Mouse (Mus musculus): ENCODE results near the gene Ly6c1. TPM values are rescaled to one million over a fixed set of nuclear protein-coding genes. Genes with fewer than 3 reads are reported as not detected.
"Not testable (repeated sequence)": the region's sequence is repeated elsewhere in the genome, so short reads cannot be mapped to it uniquely, and the experiment has no call there.

The Ly6c1 gene
- 100 to 1,000 TPM in 1 of 2 experiments, 10 to 100 TPM in 1; 84.4 to 104 TPM for total RNA-seq (2021)
- long read RNA-seq, experiment 1, transcript Ly6c1-201 (4 exons, 844 nt): major isoform, 18 of 29 reads
- long read RNA-seq, experiment 1, partial matches to known transcripts: 5 of 29 reads
- long read RNA-seq, experiment 1, other reads (novel, unspliced or antisense): 2 of 29 reads
- long read RNA-seq, experiment 2, transcript Ly6c1-201 (4 exons, 844 nt): major isoform, 14 of 20 reads
- long read RNA-seq, experiment 2, partial matches to known transcripts: 4 of 20 reads
- long read RNA-seq, experiment 2, other reads (novel, unspliced or antisense): 1 of 20 reads

- peak; percentile 23 for DNase-seq (ENCODE audit: low spot score)
These were observed at the start of gene Ly6c1 for GRCm38 (mm10) chr15:75048642-75049261. Gene Ly6c1 (minus strand): TSS chr15:75048830.

DNA sequence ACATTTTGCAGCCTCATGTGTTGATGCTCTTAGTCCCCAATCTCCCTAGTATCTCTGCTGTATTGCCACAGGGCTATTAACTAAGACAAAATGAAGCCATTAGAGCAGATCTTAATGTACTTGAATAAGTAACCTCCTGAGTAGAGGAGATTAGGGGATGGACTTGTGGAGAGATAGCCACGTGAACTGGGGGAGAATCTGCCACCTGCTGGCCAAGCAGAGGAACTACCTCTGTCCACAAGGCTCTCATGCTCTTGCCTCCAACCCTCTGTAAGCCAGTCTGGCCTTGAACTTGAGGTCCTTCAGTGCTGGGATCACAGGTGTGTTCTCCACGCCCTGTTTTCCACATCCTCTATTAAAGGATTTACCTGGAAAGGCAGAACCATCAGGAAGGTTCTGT is 39.4 kb upstream of the Ly6c1 start:
- DNase-seq (ENCODE audit: low spot score): not testable (repeated sequence)

- no peak for DNase-seq (ENCODE audit: low spot score)
These were observed 21.3 kb upstream of the Ly6c1 start for GRCm38 (mm10) chr15:75069965-75070364.

DNA sequence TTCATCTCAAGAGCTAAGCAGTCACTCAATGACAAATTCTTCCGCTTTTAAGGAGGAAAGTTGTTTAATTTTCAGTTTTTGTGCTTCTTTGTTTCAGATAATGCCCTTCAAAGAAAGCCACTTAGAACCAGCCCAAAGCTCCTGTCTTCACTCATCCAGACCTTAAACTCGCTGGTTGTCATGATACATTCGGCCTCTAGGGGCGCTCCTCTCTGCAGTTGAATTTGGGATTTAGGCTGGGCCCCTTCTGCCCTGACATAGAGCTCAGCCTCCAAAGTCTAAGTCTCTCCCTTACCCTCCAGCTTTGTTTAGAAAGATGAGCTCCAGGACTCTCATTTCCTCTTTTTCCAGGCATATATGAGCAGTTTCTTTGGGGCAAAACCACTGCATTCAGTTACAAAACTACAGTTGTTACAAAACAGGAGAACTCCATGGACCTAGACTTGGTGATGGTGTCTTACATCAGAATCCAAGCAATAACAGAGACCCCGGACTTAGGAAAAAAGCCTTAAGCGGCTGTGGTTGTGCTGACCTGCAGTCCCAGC is 13.5 kb upstream of the Ly6c1 start:
- peak; percentile 67 for DNase-seq (ENCODE audit: low spot score)

DNA sequence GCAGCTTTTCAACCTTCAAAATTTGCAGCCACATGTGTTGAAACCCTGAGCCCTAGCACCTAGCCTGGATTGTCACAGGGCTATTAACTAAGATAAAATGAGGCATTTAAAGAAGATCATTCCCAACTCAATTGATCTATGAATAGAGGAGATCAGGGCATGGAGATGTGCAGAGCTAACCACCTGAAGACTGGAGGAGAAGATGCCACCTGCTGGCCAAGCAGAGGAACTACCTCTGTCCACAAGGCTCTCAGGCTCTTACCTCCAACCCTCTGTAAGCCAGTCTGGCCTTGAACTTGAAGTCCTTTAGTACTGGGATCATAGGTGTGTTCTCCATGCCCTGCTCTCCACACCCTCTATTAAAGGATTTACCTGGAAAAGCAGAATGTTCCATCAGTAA is 11.9 kb upstream of the Ly6c1 start:
- peak; percentile 61 for DNase-seq (ENCODE audit: low spot score)

- DNase-seq (ENCODE audit: low spot score): no peak
These were observed 7.4 kb upstream of the Ly6c1 start for GRCm38 (mm10) chr15:75055985-75056384.

DNA sequence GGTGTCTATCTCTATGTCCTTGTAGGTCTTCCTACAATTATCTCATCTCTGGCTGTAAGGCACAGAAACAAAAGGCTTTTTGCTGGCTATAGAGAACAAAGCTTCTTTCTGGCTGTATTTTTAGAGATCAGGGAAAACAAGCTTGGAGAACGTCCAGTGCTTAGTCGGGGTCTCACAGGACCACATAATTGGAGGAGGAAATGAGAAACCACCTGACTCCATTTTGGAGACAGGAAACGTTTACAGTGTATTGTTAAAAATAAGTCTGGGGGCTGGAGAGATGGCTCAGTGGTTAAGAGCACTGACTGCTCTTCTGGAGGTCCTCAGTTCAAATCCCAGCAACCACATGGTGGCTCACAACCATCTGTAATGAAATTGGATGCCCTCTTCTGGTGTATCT is 6.8 kb upstream of the Ly6c1 start:
- not testable (repeated sequence) for DNase-seq (ENCODE audit: low spot score)

- DNase-seq (ENCODE audit: low spot score): not testable (repeated sequence)
These were observed 3.8 kb upstream of the Ly6c1 start for GRCm38 (mm10) chr15:75052414-75052813.

DNA sequence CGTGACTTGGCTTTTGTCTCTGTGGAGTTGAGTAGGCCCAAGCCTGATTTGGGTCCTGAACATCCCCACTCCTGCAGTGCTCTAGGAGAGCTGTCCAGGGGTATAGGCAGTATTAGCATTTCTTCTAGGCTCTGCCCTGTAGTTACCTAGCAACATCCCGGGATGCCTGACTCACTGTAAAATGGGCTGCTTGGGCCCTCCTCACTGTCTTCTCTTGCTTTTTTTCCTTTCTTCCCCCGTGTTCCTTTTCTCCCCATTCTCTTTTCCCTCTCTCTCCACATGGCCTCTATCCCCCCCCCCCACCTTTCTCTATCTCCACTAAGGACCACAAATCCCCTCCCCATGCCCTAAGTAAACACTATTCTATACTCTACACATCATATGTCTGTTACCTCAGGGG is 2.5 kb upstream of the Ly6c1 start:
- not testable (repeated sequence) for DNase-seq (ENCODE audit: low spot score)

DNA sequence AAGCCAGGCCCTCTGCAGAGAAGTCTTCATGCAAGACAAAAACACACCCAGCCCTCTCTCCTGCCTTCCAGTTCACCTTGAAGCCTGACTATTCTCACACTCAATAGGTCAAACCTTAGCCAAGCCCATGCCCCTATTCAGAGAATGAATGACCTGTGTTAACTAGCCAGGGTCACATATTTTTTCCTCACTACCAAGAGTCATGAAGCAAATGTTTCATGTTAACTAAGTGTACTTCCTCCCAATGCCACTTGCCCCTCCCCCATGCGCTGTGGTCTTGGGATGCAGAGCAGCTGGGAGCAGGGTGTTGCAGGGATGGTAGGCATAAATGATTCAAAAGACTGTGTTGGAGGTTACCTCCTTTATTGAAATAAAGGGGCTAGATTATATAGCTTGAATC is 2.0 kb upstream of the Ly6c1 start:
- not testable (repeated sequence) for DNase-seq (ENCODE audit: low spot score)

GRCm38 (mm10) chr15:75049811-75050210 is 1.2 kb upstream of the Ly6c1 start:
- peak; percentile 80 for DNase-seq (ENCODE audit: low spot score)

DNA sequence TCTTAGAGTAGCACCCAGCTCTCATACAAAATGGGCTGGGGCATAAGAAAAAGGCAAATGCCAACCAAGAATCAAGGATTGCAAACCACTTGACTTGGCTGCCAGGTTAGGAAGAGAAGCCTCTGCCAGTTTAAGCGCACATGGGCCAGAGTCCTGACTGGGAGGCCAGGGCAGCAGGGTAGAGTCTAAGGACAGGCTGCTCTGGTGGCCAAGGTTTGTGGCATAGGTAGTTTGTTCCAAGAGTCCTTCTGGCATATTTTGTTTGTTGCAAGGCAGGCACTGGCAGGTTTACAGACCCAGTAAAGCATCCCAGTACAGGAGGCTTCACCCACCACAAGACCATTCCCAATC is 685 bp downstream of the Ly6c1 start:
- DNase-seq (ENCODE audit: low spot score): not testable (repeated sequence)

DNA sequence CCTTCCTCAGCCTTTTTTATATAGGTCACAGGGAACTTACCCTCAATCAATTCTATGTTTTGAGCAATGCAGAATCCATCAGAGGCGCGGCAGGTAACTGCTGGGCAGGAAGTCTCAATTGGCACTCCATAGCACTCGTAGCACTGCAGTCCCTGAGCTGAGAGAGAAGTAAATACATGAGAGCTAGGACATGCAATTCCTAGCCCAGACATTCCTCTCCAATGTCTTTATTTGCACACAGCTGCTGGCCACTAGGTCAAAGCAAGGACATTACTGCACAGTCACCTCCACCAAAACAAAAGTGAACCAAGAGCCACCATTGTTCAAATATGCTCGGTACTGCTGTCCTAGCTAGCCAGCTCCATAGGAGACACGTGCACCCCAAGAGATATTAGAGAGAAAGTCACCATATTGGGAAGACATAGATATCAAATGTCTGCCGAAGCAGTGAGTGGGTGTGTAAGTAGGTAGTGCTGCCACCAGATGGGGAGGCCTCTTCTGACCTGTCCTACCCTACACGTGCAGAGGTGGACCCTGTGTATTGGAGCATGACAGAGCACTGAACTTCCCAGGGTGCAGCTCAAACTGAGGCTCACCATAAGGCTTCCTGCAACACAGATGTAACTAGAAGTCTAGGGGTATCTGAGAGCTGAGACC is 1.2 kb downstream of the Ly6c1 start:
- not testable (repeated sequence) for DNase-seq (ENCODE audit: low spot score)

DNA sequence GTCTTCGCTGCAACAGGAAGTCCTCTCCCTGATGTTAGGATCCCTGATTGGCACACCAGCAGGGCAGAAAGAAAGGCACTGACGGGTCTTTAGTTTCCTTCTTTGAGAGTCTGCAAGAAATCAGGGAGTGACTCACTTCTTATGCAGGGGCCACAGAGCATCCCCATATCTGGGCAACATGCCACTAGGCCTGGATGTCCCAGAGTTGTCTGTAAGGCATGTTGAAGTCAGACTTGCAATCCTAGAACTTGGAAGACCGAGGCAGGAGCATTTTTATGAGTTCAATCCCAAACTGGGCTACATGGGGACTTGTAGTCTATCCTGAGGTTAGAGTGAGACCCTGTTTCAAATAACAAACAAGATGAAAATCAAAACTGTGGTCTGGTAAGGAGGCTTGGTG is 3.1 kb downstream of the Ly6c1 start:
- DNase-seq (ENCODE audit: low spot score): peak; percentile 25

- not testable (repeated sequence) for DNase-seq (ENCODE audit: low spot score)
These were observed 27.4 kb downstream of the Ly6c1 start for GRCm38 (mm10) chr15:75021020-75021759.

DNA sequence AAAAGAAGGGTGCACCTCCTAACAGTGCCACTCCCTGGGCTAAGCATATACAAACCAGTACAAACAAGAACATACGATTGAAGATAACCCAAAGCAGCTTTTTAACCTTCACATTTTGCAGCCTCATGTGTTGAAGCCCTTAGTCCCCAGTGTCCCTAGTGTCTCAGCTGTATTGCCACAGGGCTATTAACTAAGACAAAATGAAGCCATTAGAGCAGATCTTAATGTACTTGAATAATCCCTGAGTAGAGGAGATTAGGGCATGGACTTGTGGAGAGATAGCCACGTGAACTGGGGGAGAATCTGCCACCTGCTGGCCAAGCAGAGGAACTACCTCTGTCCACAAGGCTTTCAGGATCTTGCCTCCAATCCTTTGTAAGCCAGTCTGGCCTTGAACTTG is 29.2 kb downstream of the Ly6c1 start:
- peak; percentile 1 for DNase-seq (ENCODE audit: low spot score)

Other genes starting within 250 kb of the Ly6c1 start
- not detected for gene Gml2, start 229.8 kb downstream of the Ly6c1 start, total RNA-seq (2021)
- not detected for gene 2010109I03Rik, start 151.8 kb downstream of the Ly6c1 start, total RNA-seq (2021)
- under 1 TPM in 1 of 2 experiments, not detected in 1; 0.59 TPM for gene Ly6i, start 65.4 kb downstream of the Ly6c1 start, total RNA-seq (2021)
- 10 to 100 TPM; 42.4 to 64.1 TPM for gene Ly6a, start 50.8 kb downstream of the Ly6c1 start, total RNA-seq (2021)
- 1 to 10 TPM; 3.5 to 4.2 TPM for gene Ly6c2, start 63.1 kb upstream of the Ly6c1 start, total RNA-seq (2021)
- not detected for gene Ly6g, start 106.4 kb upstream of the Ly6c1 start, total RNA-seq (2021)
- gene BC025446, start 167.5 kb upstream of the Ly6c1 start, total RNA-seq (2021): not detected
- gene Ly6f, start 219.6 kb upstream of the Ly6c1 start, total RNA-seq (2021): not detected

Data from gastrocnemius, adult 18-20 months (tissue).